9 mouse cellular contexts compared by ENCODE assay signal in the genomic region with DNA sequence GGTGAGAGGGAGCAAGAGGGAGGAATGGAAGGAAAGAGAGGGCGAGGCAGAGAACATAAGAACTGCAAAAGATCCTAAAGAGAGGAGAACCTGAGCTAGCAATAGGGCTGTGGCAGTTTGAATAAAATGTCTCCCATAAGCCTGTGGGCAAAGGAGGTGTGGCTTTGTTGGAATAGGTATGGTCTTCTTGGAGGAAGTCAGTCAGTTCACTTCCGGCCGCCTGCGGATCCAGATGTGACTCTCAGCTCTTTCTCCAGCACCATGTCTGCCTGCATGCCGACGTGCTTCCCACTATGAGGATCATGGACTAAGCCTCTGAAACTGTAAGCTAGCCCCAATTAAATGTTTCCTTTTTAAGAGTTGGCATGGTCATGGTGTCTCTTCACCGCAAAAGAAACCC. TPM values are rescaled to one million over a fixed set of nuclear protein-coding genes. Genes with fewer than 3 reads are reported as not detected.
DNase-seq lines count a peak whose midpoint lies in the region; ATAC-seq and TF ChIP-seq lines count a peak whose summit lies in the region.
"Had no signal": no experiment of that assay in that cellular context is flagged by ENCODE, and none has a peak within 500 bp of the region (broad histone marks: within the 10 kb centered on the region; RNA-seq: fewer than 3 reads in every experiment).

A gene (plus strand): TSS at position 204 of the 400 bp plus-strand sequence.

- ATAC-seq in embryonic facial prominence, embryonic 11.5 days (replicated peaks; ENCODE audit: insufficient number of reproducible peaks, low FRiP score, low TSS enrichment, low read depth): no peak
- ATAC-seq in limb, embryonic 15.5 days (ENCODE audit: insufficient number of reproducible peaks, low FRiP score, low TSS enrichment, low read depth): no peak
- ATAC-seq in frontal cortex, adult (ENCODE audit: low TSS enrichment): no peak

- TF ChIP-seq CTCF in layer of hippocampus, adult 2 months (conservative IDR thresholded peaks at IDR 0.05): no peak

- H3K4me2 ChIP-seq in embryonic facial prominence, embryonic 11.5 days (ENCODE audit: low read depth, low read length): no peak within 1 kb of the TSS
- H3K4me2 ChIP-seq in limb, embryonic 15.5 days: no peak within 1 kb of the TSS
- H3K4me2 ChIP-seq: liver, embryonic 15.5 days had no signal

- no peaks in the 10 kb centered on the region for H3K27me3 ChIP-seq in embryonic facial prominence, embryonic 11.5 days (ENCODE audit: control insufficient read depth, insufficient read depth, low read length)
- no peaks in the 10 kb centered on the region for H3K27me3 ChIP-seq in limb, embryonic 15.5 days
- H3K27me3 ChIP-seq: liver, embryonic 15.5 days had no signal

- H3K9ac ChIP-seq in embryonic facial prominence, embryonic 11.5 days (replicated peaks; ENCODE audit: low read length): no peak within 1 kb of the TSS
- H3K9ac ChIP-seq in limb, embryonic 15.5 days: no peak within 1 kb of the TSS
- H3K9ac ChIP-seq: liver, embryonic 15.5 days had no signal

- H3K4me1 ChIP-seq in embryonic facial prominence, embryonic 11.5 days (ENCODE audit: control insufficient read depth, insufficient read depth, low read length): no peaks in the 10 kb centered on the region
- H3K4me1 ChIP-seq in limb, embryonic 15.5 days: no peaks in the 10 kb centered on the region
- H3K4me1 ChIP-seq: liver, embryonic 15.5 days had no signal

- intact Hi-C loops in heart, postnatal 14 days (cut with DNase I): no loop called here

- 89% methylated on average over 7 of the region's 7 CpGs for WGBS in embryonic facial prominence, embryonic 11.5 days
- WGBS in limb, embryonic 15.5 days: 84% methylated on average over 7 of the region's 7 CpGs

- no peak within 1 kb of the TSS for H3K4me3 ChIP-seq in layer of hippocampus, adult 2 months
- no peak within 1 kb of the TSS for H3K4me3 ChIP-seq in embryonic facial prominence, embryonic 11.5 days (ENCODE audit: low read depth, low read length)
- no peak within 1 kb of the TSS for H3K4me3 ChIP-seq in limb, embryonic 15.5 days
- H3K4me3 ChIP-seq: liver, embryonic 15.5 days had no signal

- H3K36me3 ChIP-seq in embryonic facial prominence, embryonic 11.5 days (replicated peaks; ENCODE audit: control insufficient read depth, insufficient read depth, low read depth, low read length): no peaks in the 10 kb centered on the region
- no peaks in the 10 kb centered on the region for H3K36me3 ChIP-seq in limb, embryonic 15.5 days
- H3K36me3 ChIP-seq: liver, embryonic 15.5 days had no signal

- no peaks in the 10 kb centered on the region for H3K9me3 ChIP-seq in embryonic facial prominence, embryonic 11.5 days (replicated peaks; ENCODE audit: control insufficient read depth, low read length)
- H3K9me3 ChIP-seq in limb, embryonic 15.5 days: no peaks in the 10 kb centered on the region
- H3K9me3 ChIP-seq: liver, embryonic 15.5 days had no signal

- no peak for DNase-seq in layer of hippocampus, adult 2 months (ENCODE audit: low spot score in 2 of 2)
- DNase-seq in layer of hippocampus, adult 9-11 months: no peak
- DNase-seq in embryonic facial prominence, embryonic 11.5 days (ENCODE audit: low spot score): no peak
- DNase-seq in heart, postnatal 14 days: no peak
- DNase-seq in lung, postnatal 14 days: no peak
- no peak for DNase-seq in embryo, embryonic 11 days

- no peak within 1 kb of the TSS for H3K27ac ChIP-seq in layer of hippocampus, adult 2 months
- no peak within 1 kb of the TSS for H3K27ac ChIP-seq in embryonic facial prominence, embryonic 11.5 days (replicated peaks; ENCODE audit: low read depth, low read length)
- no peak within 1 kb of the TSS for H3K27ac ChIP-seq in limb, embryonic 15.5 days
- H3K27ac ChIP-seq: liver, embryonic 15.5 days had no signal

RNA-seq across cellular contexts. Expression of the gene that starts here (rescaled TPM):
- total RNA-seq in layer of hippocampus, adult 2 months (2021): 100 to 1,000 TPM; 104 to 117 TPM
- polyA plus RNA-seq in embryonic facial prominence, embryonic 11.5 days (2014; fragmentation: Nextera tagmentation; extraction: Ambion mirVana): 17.9 and 18.1 TPM in 2 replicates
- total RNA-seq in heart, postnatal 14 days (2021): 10 to 100 TPM; 33.5 to 38.4 TPM
- 18.9 and 22.9 TPM in 2 replicates for polyA plus RNA-seq in limb, embryonic 15.5 days (2015; fragmentation: Nextera tagmentation; extraction: Ambion mirVana)
